Mouse (Mus musculus) T-helper 1 cell (primary cell): ENCODE results near the gene Sesn1.

Source experiments
- in situ Hi-C: fragments of 300-600 bp; cut with MboI, MseI; formaldehyde crosslinking; loops from one replicate; pipeline ENCODE4 v1.15.1; 2025; ENCODE audit warnings: high pct_unique_total_duplicates

The Sesn1 gene

GRCm38 (mm10) chr10:41867956-41868355 lies 58.2 kb downstream of the Sesn1 start:
- in situ Hi-C loops = no loop called here

- in situ Hi-C loops = loop anchor here (5.0 kb wide), 1 partner anchor 102 kb away; no protein-coding TSS in a partner anchor
Measured at GRCm38 (mm10) chr10:41870101-41870500, 60.4 kb downstream of the Sesn1 start.

GRCm38 (mm10) chr10:41871564-41871963 lies 61.8 kb downstream of the Sesn1 start:
- in situ Hi-C loops = loop anchor here (5.0 kb wide), 1 partner anchor 101 kb away; no protein-coding TSS in a partner anchor

- in situ Hi-C loops = no loop called here
Measured at GRCm38 (mm10) chr10:41875624-41876023, 65.9 kb downstream of the Sesn1 start.

- in situ Hi-C loops = no loop called here
Measured at GRCm38 (mm10) chr10:41878344-41878743, 68.6 kb downstream of the Sesn1 start.

GRCm38 (mm10) chr10:41879675-41880074 lies 69.9 kb downstream of the Sesn1 start:
- in situ Hi-C loops = no loop called here

- in situ Hi-C loops = no loop called here
Measured at GRCm38 (mm10) chr10:41880206-41880605, 70.5 kb downstream of the Sesn1 start.

- in situ Hi-C loops = no loop called here
Measured at GRCm38 (mm10) chr10:41880777-41881176, 71.0 kb downstream of the Sesn1 start.

GRCm38 (mm10) chr10:41881438-41881837 lies 71.7 kb downstream of the Sesn1 start:
- in situ Hi-C loops = no loop called here

GRCm38 (mm10) chr10:41883741-41884575 lies 74.2 kb downstream of the Sesn1 start:
- in situ Hi-C loops = no loop called here

GRCm38 (mm10) chr10:41887080-41887821 lies 77.5 kb downstream of the Sesn1 start:
- in situ Hi-C loops = loop anchor here (5.0 kb wide), 1 partner anchor 60 kb away; no protein-coding TSS in a partner anchor

GRCm38 (mm10) chr10:41888365-41888941 lies 78.7 kb downstream of the Sesn1 start:
- in situ Hi-C loops = loop anchor here (5.0 kb wide), 1 partner anchor 61 kb away; no protein-coding TSS in a partner anchor

- in situ Hi-C loops = loop anchor here (5.0 kb wide), 1 partner anchor 62 kb away; no protein-coding TSS in a partner anchor
Measured at GRCm38 (mm10) chr10:41889566-41889965, 79.8 kb downstream of the Sesn1 start.

GRCm38 (mm10) chr10:41890537-41890936 lies 80.8 kb downstream of the Sesn1 start:
- in situ Hi-C loops = no loop called here

- in situ Hi-C loops = no loop called here
Measured at GRCm38 (mm10) chr10:41891312-41891711, 81.6 kb downstream of the Sesn1 start.

GRCm38 (mm10) chr10:41893433-41894411 lies 84.0 kb downstream of the Sesn1 start:
- in situ Hi-C loops = no loop called here

- in situ Hi-C loops = no loop called here
Measured at GRCm38 (mm10) chr10:41896425-41896824, 86.7 kb downstream of the Sesn1 start.

GRCm38 (mm10) chr10:41896865-41897264 lies 87.1 kb downstream of the Sesn1 start:
- in situ Hi-C loops = no loop called here

GRCm38 (mm10) chr10:41901456-41901855 lies 91.7 kb downstream of the Sesn1 start:
- in situ Hi-C loops = no loop called here

GRCm38 (mm10) chr10:41901864-41902263 lies 92.1 kb downstream of the Sesn1 start:
- in situ Hi-C loops = no loop called here

- in situ Hi-C loops = no loop called here
Measured at GRCm38 (mm10) chr10:41907473-41907872, 97.7 kb downstream of the Sesn1 start.
